Mouse (Mus musculus): ENCODE results near the gene Gm17660.
A peak's percentile ranks its signal among the peaks of the same experiment; 100 is the strongest.

Gm17660 gene

GRCm38 (mm10) chr5:104036686-104037085 is 40.7 kb downstream of the Gm17660 start:
- no peak for TF ChIP-seq GATA4 (IDR thresholded peaks at IDR 0.05; ENCODE audit: insufficient replicate concordance, low read length)

- peak; percentile 77; the same call in 1 of the 2 replicates for TF ChIP-seq GATA4 (IDR thresholded peaks at IDR 0.05; ENCODE audit: insufficient replicate concordance, low read length)
Measured at GRCm38 (mm10) chr5:104035824-104036223, 41.6 kb downstream of the Gm17660 start.

GRCm38 (mm10) chr5:104035066-104035465 is 42.3 kb downstream of the Gm17660 start:
- no peak for TF ChIP-seq GATA4 (IDR thresholded peaks at IDR 0.05; ENCODE audit: insufficient replicate concordance, low read length)

- TF ChIP-seq GATA4 (IDR thresholded peaks at IDR 0.05; ENCODE audit: insufficient replicate concordance, low read length) = peak; percentile 64; the same call in 1 of the 2 replicates
Measured at GRCm38 (mm10) chr5:104032434-104033097, 44.8 kb downstream of the Gm17660 start.

GRCm38 (mm10) chr5:104025245-104025854 is 52.1 kb downstream of the Gm17660 start:
- TF ChIP-seq GATA4 (IDR thresholded peaks at IDR 0.05; ENCODE audit: insufficient replicate concordance, low read length) = peak; percentile 68

- TF ChIP-seq GATA4 (IDR thresholded peaks at IDR 0.05; ENCODE audit: insufficient replicate concordance, low read length) = no peak
Measured at GRCm38 (mm10) chr5:104024762-104025161, 52.6 kb downstream of the Gm17660 start.

- no peak for TF ChIP-seq GATA4 (IDR thresholded peaks at IDR 0.05; ENCODE audit: insufficient replicate concordance, low read length)
Measured at GRCm38 (mm10) chr5:104023289-104024020, 54.0 kb downstream of the Gm17660 start.

- TF ChIP-seq GATA4 (IDR thresholded peaks at IDR 0.05; ENCODE audit: insufficient replicate concordance, low read length) = no peak
Measured at GRCm38 (mm10) chr5:104022558-104022957, 54.9 kb downstream of the Gm17660 start.

- peak; percentile 86; the same call in 1 of the 2 replicates for TF ChIP-seq GATA4 (IDR thresholded peaks at IDR 0.05; ENCODE audit: insufficient replicate concordance, low read length)
Measured at GRCm38 (mm10) chr5:104021597-104022378, 55.6 kb downstream of the Gm17660 start, which contains the start of gene Hsd17b11. TSS of gene Hsd17b11 (minus strand) at chr5:104021919.
